Mouse (Mus musculus): Measurements from ENCODE around the gene Wdr26. TPM values are rescaled to one million over a fixed set of nuclear protein-coding genes. Genes with fewer than 3 reads are reported as not detected.

Gene Wdr26
- polyA plus RNA-seq, 1 experiment from 2014 or later: 47.2 TPM

DNA sequence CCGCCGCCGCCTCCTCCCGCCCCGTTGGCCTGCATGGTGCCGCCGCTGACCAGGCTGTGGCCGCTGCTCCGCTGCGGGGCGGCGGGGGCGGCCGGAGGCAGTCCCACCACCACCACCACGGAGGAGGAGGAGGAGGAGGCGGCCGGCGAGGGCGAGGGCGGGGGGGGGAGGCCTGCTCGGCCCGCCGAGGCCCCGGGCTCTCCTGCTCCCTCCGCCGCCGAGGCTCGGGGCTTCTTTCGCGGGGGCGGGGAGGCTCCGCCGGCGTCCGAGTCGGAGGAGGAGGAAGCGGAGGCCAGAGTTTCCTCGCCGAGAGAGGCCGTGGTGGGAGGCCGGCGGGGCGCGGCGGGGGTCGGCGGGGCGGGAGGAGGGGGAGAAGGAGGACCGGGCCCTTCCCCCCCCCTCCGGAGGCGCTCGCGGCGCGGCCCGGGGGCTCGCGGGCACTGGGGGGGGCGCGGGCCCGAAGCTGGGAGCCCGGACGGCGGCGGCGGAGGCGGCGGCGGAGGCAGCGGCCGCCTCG lies 340 bp downstream of the Wdr26 start:
- peak; percentile 44 for ATAC-seq
- Histone ChIP-seq H3K4me3 (replicated peaks) (peak overlapping the region; percentile 73), H3K36me3 (peaks cover 8% of the 10 kb centered on the region), H3K27me3 (no peaks in the 10 kb centered on the region), H3K9me3 (no peaks in the 10 kb centered on the region), H3K27ac (peak overlapping the region; percentile 95), H3K4me2 (replicated peaks) (peak overlapping the region; percentile 77), H3K4me1 (replicated peaks) (peaks cover 26% of the 10 kb centered on the region), H3K9ac (replicated peaks) (peak overlapping the region; percentile 97)
- WGBS: 0% methylated on average over 14 of the region's 72 CpGs

DNA sequence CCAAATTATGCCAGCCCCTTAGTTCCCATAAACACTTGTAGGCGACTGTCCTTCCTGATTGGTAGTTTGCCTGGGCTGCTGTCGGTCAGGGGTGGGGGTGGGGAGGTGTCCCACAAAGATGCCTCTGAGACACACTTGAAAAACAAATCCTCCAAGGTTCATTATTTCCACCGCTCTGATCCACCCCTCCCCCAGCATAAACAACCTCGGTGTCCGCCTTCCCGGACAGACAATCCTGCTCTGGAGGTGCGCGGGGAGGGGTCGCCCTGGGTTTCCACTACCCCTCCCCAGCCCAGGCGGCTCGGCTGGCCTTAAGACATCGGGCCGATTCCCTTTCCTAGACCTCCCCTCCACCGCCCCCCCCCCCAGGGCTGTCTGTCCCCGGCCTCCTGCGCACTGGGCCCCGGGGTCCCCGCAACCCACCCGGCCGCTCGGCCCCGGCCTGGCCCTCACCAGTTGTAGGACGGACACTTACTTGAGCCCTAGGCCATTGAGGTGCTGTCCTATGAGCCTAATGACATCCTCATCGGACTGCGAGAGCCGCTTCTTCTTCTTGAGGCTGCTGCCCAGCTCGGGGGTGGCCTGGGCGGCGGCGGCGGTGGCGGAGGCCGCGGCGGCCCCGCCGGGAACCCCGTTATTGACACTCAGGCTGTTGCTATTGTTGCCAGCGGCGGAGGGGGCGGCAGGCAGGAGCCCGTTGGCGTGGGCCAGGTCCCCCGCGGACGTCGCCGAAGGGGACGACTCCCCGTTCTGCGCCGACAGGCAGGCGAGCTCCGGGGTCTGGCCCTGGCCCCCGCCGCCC lies 999 bp downstream of the Wdr26 start:
- Histone ChIP-seq H3K4me3 (replicated peaks) (peak overlapping the region; percentile 73), H3K27ac (peak overlapping the region; percentile 95), H3K9me3 (no peaks in the 10 kb centered on the region), H3K4me1 (replicated peaks) (peaks cover 26% of the 10 kb centered on the region), H3K27me3 (no peaks in the 10 kb centered on the region), H3K9ac (replicated peaks) (peak overlapping the region; percentile 97), H3K36me3 (peaks cover 12% of the 10 kb centered on the region), H3K4me2 (replicated peaks) (peak overlapping the region; percentile 77)
- peak; percentile 64 for ATAC-seq
- 0% methylated on average over 43 of the region's 56 CpGs for WGBS

DNA sequence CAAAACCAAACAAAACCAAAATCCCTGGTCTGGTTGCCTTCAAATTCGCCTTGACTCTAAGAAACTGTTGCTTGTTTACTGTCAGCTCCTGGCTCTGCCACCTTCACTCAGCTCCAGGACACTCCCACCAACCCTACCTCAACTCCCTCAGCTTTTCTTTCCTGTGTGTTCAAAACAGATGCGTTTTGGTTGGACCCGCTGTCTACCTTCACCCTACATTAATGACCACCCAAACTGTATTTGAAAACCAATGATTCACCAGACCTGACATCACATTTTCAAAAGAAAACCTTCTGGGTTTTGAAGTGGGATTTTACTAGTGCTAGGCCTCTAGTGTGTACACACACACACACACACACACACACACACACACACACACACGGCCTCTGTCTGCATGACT lies 1.7 kb downstream of the Wdr26 start:
- 21% methylated on average over 4 of the region's 4 CpGs for WGBS
- no peak for ATAC-seq
- Histone ChIP-seq H3K4me1 (replicated peaks) (peaks cover 26% of the 10 kb centered on the region), H3K27ac (peak overlapping the region; percentile 95; the same call in 1 of the 2 replicates), H3K9me3 (no peaks in the 10 kb centered on the region), H3K4me3 (replicated peaks) (peak overlapping the region; percentile 73), H3K9ac (replicated peaks) (peak overlapping the region; percentile 97), H3K4me2 (replicated peaks) (peak overlapping the region; percentile 77), H3K36me3 (peaks cover 14% of the 10 kb centered on the region), H3K27me3 (no peaks in the 10 kb centered on the region)

DNA sequence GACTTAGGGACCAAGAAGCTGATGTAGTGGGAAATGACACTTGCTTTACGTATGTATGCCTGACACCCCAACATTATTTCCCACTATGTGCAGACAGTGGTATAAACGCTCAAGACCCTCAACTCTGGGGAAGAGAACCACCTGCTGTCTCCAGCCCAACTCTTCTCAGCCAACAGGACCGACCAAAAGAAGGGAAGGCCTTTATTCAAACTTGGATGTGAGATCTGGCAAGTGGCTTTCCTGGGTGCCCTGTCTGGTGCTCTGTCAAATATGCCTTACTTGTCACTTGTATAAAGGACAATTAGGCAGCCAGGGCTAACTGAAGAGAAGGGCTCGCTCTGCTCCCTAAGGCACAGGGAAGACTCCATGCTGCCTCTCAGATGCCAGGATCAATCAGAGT lies 12.4 kb downstream of the Wdr26 start:
- no peak overlapping the region for H3K4me3 ChIP-seq (replicated peaks)
- no peak overlapping the region for H3K4me2 ChIP-seq (replicated peaks)
- H3K9ac ChIP-seq (replicated peaks): no peak overlapping the region
- H3K27ac ChIP-seq: no peak overlapping the region
- 94% methylated on average over 4 of the region's 4 CpGs for WGBS
- no peaks in the 10 kb centered on the region for H3K9me3 ChIP-seq
- no peaks in the 10 kb centered on the region for H3K4me1 ChIP-seq (replicated peaks)
- no peak for ATAC-seq
- no peaks in the 10 kb centered on the region for H3K27me3 ChIP-seq
- H3K36me3 ChIP-seq: peaks cover 79% of the 10 kb centered on the region

GRCm38 (mm10) chr1:181188925-181189324 lies 22.9 kb downstream of the Wdr26 start:
- ATAC-seq: no peak
- peaks cover 80% of the 10 kb centered on the region for H3K36me3 ChIP-seq
- no peak overlapping the region for H3K4me2 ChIP-seq (replicated peaks)
- WGBS: 94% methylated on average over 4 of the region's 4 CpGs
- H3K27me3 ChIP-seq: no peaks in the 10 kb centered on the region
- no peak overlapping the region for H3K4me3 ChIP-seq (replicated peaks)
- no peaks in the 10 kb centered on the region for H3K9me3 ChIP-seq
- H3K4me1 ChIP-seq (replicated peaks): no peaks in the 10 kb centered on the region
- H3K27ac ChIP-seq: no peak overlapping the region
- no peak overlapping the region for H3K9ac ChIP-seq (replicated peaks)

DNA sequence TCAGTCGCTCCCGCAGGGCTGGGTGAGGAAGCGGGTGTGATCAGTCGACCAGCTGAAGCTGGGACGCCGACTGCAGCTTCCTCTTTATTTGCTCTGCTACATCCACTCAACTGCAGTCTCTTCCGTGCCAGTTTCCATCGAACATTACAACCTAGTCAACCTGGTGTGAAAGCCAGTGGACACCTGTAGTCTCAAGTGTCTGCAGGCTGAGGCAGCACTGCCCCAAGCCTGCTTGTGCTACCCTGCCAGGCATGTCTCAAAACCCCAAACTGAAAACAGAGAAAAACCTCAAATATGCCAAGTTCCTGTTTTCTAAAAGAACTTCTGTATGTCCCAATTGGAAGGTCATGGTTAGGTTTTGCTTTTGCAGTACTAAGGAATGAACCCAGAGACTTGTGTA lies 41.6 kb downstream of the Wdr26 start:
- H3K9ac ChIP-seq (replicated peaks): no peak overlapping the region
- 89% methylated on average over 8 of the region's 8 CpGs for WGBS
- peaks cover 53% of the 10 kb centered on the region for H3K36me3 ChIP-seq
- no peak overlapping the region for H3K4me3 ChIP-seq (replicated peaks)
- no peaks in the 10 kb centered on the region for H3K9me3 ChIP-seq
- no peak for ATAC-seq
- H3K4me1 ChIP-seq (replicated peaks): no peaks in the 10 kb centered on the region
- H3K27me3 ChIP-seq: no peaks in the 10 kb centered on the region
- no peak overlapping the region for H3K27ac ChIP-seq
- H3K4me2 ChIP-seq (replicated peaks): no peak overlapping the region

- Histone ChIP-seq H3K4me1 (replicated peaks) (no peaks in the 10 kb centered on the region), H3K27ac (no peak overlapping the region), H3K36me3 (peaks cover 60% of the 10 kb centered on the region), H3K9me3 (no peaks in the 10 kb centered on the region), H3K27me3 (no peaks in the 10 kb centered on the region), H3K9ac (replicated peaks) (no peak overlapping the region), H3K4me2 (replicated peaks) (no peak overlapping the region), H3K4me3 (replicated peaks) (no peak overlapping the region)
- ATAC-seq: no peak
- WGBS: 91% methylated on average over 3 of the region's 3 CpGs
Measured at GRCm38 (mm10) chr1:181168377-181168776, 43.4 kb downstream of the Wdr26 start.

DNA sequence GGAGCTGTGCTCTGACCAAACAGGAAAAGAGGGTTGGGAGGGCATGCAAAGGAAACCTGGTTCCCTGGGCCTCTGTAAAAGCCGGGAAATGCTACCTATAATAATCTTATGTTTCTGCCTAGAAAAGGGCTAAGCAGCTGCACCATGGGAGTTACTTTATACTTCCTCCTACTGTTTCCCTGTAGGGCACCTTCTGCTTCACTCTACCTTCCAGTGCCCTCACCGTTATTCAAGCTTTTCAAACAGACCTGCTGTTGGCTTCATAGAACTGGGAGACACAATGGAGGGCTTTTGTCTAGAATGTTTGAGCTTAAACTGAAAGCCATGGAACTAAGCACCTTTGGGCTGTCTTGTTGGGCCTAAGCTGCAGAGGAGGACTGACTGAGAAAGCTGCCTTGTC lies 44.0 kb downstream of the Wdr26 start:
- Histone ChIP-seq H3K9me3 (no peaks in the 10 kb centered on the region), H3K4me3 (replicated peaks) (no peak overlapping the region), H3K27me3 (no peaks in the 10 kb centered on the region), H3K4me2 (replicated peaks) (no peak overlapping the region), H3K4me1 (replicated peaks) (no peaks in the 10 kb centered on the region), H3K9ac (replicated peaks) (no peak overlapping the region), H3K27ac (no peak overlapping the region), H3K36me3 (peaks cover 66% of the 10 kb centered on the region)
- WGBS: 89% methylated on average over 2 of the region's 2 CpGs
- no peak for ATAC-seq

DNA sequence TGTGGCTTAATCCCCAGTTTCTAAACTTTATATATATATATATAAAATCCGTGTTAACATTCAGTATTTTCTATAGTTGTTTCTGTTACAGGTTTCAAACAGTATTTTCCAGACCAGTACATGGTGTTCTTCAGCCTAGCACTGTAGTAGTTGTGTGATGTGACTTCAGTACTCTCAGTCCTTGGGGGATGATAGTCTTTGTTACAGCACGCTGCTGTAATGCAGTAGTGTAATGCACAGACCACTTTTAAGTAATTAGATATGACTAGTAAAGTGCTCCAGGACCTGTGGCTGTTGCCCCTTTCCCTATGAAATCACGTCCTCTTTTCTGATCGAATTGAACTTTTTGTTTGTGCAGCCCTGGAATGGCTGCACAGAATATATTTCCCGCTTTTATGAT lies 60.3 kb downstream of the Wdr26 start:
- Histone ChIP-seq H3K9me3 (no peaks in the 10 kb centered on the region), H3K27me3 (no peaks in the 10 kb centered on the region), H3K36me3 (peaks cover 24% of the 10 kb centered on the region), H3K9ac (replicated peaks) (peak overlapping the region; percentile 89), H3K4me2 (replicated peaks) (peak overlapping the region; percentile 74), H3K4me3 (replicated peaks) (peak overlapping the region; percentile 76), H3K27ac (peak overlapping the region; percentile 91; the same call in 1 of the 2 replicates), H3K4me1 (replicated peaks) (peaks cover 29% of the 10 kb centered on the region)
- ATAC-seq: no peak; the same call in 1 of the 2 replicates
- WGBS: 43% methylated on average over 5 of the region's 5 CpGs

DNA sequence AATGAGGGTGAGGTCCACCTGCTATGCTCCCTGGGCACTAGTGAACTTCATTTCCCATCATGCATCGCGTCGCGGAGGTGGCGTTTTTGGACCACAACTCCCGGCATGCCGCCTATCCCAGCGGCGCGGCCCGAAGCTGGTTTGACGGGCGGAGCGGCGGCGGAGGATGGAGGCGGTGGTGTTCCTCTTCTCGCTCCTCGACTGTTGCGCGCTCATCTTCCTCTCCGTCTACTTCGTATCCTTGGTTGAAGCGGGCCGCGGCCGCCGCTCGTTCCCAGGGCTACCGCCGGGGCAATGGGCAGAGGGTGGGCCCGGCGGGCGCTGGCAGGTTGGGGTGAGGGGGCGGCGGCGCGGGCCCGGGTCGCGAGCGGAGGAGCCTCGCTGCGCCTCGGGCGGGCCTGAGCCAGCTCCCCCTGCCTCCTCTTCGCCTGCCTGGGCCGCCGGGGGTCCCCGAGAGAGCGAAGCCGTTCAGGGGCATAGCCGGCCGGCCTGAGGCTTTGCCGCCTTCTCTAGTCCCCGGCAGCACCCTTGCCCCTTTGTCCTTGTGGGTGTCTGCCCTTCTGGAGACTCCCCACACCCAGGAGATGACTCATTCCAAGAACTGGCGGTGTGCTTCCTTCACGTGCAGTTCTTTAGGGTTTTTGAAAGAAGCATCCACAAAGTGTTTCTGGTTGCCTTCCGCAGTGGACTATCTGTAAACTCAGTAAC lies 60.8 kb downstream of the Wdr26 start:
- H3K4me2 ChIP-seq (replicated peaks): peak overlapping the region; percentile 74
- peaks cover 31% of the 10 kb centered on the region for H3K4me1 ChIP-seq (replicated peaks)
- peaks cover 22% of the 10 kb centered on the region for H3K36me3 ChIP-seq
- H3K4me3 ChIP-seq (replicated peaks): peak overlapping the region; percentile 76
- H3K27me3 ChIP-seq: no peaks in the 10 kb centered on the region
- no peaks in the 10 kb centered on the region for H3K9me3 ChIP-seq
- ATAC-seq: peak; percentile 92
- WGBS: under 1% methylated on average over 58 of the region's 59 CpGs
- H3K27ac ChIP-seq: peak overlapping the region; percentile 91
- peak overlapping the region; percentile 89 for H3K9ac ChIP-seq (replicated peaks)

DNA sequence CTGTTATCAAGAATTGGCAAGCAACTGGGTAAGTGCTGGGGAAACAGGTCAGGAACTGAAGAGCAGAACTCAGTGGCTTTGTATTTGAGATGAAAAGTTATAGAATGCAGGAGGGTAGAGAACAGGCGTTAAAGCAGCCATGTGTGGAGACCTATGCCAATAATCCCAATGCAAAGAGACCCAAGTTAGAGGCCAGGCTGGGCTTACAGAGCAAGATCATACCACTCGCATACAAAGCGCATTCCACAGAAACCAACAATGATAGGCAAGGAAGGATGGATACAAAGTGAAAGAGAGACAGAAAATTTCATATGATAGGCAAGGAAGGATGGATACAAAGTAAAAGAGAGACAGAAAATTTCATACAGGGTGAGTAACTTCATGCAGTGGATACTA lies 61.4 kb downstream of the Wdr26 start:
- Histone ChIP-seq H3K27me3 (no peaks in the 10 kb centered on the region), H3K4me2 (replicated peaks) (no peak overlapping the region), H3K4me1 (replicated peaks) (peaks cover 36% of the 10 kb centered on the region), H3K9me3 (no peaks in the 10 kb centered on the region), H3K36me3 (peaks cover 17% of the 10 kb centered on the region), H3K27ac (peak overlapping the region; percentile 44; the same call in 1 of the 2 replicates), H3K4me3 (replicated peaks) (peak overlapping the region; percentile 76), H3K9ac (replicated peaks) (no peak overlapping the region)
- ATAC-seq: peak; percentile 51
- WGBS: 69% methylated on average over 3 of the region's 3 CpGs

- H3K27ac ChIP-seq: no peak overlapping the region
- peaks cover 45% of the 10 kb centered on the region for H3K4me1 ChIP-seq (replicated peaks)
- H3K9me3 ChIP-seq: no peaks in the 10 kb centered on the region
- 84% methylated on average over 3 of the region's 3 CpGs for WGBS
- H3K4me3 ChIP-seq (replicated peaks): no peak overlapping the region
- H3K9ac ChIP-seq (replicated peaks): no peak overlapping the region
- no peak for ATAC-seq
- no peaks in the 10 kb centered on the region for H3K27me3 ChIP-seq
- H3K4me2 ChIP-seq (replicated peaks): no peak overlapping the region
- H3K36me3 ChIP-seq: peaks cover 7% of the 10 kb centered on the region
Measured at GRCm38 (mm10) chr1:181149373-181150017, 62.3 kb downstream of the Wdr26 start.

Measured in midbrain, embryonic 13.5 days (tissue).